Mouse (Mus musculus): ENCODE results near the gene Olfr1491. TPM values are rescaled to one million over a fixed set of nuclear protein-coding genes. Genes with fewer than 3 reads are reported as not detected.

Gene Olfr1491
- not detected for total RNA-seq (2021)
- long read RNA-seq, experiment 1 = 0 reads
- long read RNA-seq, experiment 2 = 0 reads

GRCm38 (mm10) chr19:13696968-13697367 is at the start of gene Olfr1491:
TSS of gene Olfr1491 (plus strand) at chr19:13697268.
- DNase-seq = no peak

GRCm38 (mm10) chr19:13650791-13651190 is 46.3 kb upstream of the Olfr1491 start, which contains the start of gene Olfr1490:
TSS of gene Olfr1490 (plus strand) at chr19:13651091.
- no peak for DNase-seq

GRCm38 (mm10) chr19:13722978-13723377 is 25.9 kb downstream of the Olfr1491 start, which contains the start of gene Olfr1493-ps1:
TSS of gene Olfr1493-ps1 (plus strand) at chr19:13723278.
- DNase-seq = no peak

- no peak for DNase-seq
These were observed 42.4 kb downstream of the Olfr1491 start, which contains the start of gene Olfr1494 for GRCm38 (mm10) chr19:13739428-13739827. TSS of gene Olfr1494 (plus strand) at chr19:13739728.

- DNase-seq = no peak
These were observed 52.3 kb downstream of the Olfr1491 start for GRCm38 (mm10) chr19:13749366-13749765.

Other genes starting within 250 kb of the Olfr1491 start
- gene Olfr1472, start 241.2 kb upstream of the Olfr1491 start, total RNA-seq (2021) = not detected
- not detected for gene Olfr1474, start 227.7 kb upstream of the Olfr1491 start, total RNA-seq (2021)
- not detected for gene Olfr1475, start 217.1 kb upstream of the Olfr1491 start, total RNA-seq (2021)
- gene Olfr1477, start 196.7 kb upstream of the Olfr1491 start, total RNA-seq (2021) = not detected
- not detected for gene Olfr1480, start 169.4 kb upstream of the Olfr1491 start, total RNA-seq (2021)
- gene Olfr1484, start 113.8 kb upstream of the Olfr1491 start, total RNA-seq (2021) = not detected
- not detected for gene Olfr1487, start 79.9 kb upstream of the Olfr1491 start, total RNA-seq (2021)
- gene Olfr1489, start 65.6 kb upstream of the Olfr1491 start, total RNA-seq (2021) = not detected
- gene Olfr1490, start 46.2 kb upstream of the Olfr1491 start, total RNA-seq (2021) = not detected
- not detected for gene Olfr1493-ps1, start 26.0 kb downstream of the Olfr1491 start, total RNA-seq (2021)
- gene Olfr1494, start 42.5 kb downstream of the Olfr1491 start, total RNA-seq (2021) = not detected
- not detected for gene Olfr1495, start 67.3 kb downstream of the Olfr1491 start, total RNA-seq (2021)
- not detected for gene Olfr1496, start 80.6 kb downstream of the Olfr1491 start, total RNA-seq (2021)
- not detected for gene Olfr1497, start 100.9 kb downstream of the Olfr1491 start, total RNA-seq (2021)
- not detected for gene Olfr1499, start 122.2 kb downstream of the Olfr1491 start, total RNA-seq (2021)
- gene Olfr1500, start 133.2 kb downstream of the Olfr1491 start, total RNA-seq (2021) = not detected
- not detected for gene Olfr1501, start 153.4 kb downstream of the Olfr1491 start, total RNA-seq (2021)
- not detected for gene Olfr1502, start 164.5 kb downstream of the Olfr1491 start, total RNA-seq (2021)
- not detected for gene Olfr1504, start 200.7 kb downstream of the Olfr1491 start, total RNA-seq (2021)
- not detected for gene Olfr1505, start 216.3 kb downstream of the Olfr1491 start, total RNA-seq (2021)

Measured in heart, adult 18-20 months (tissue).